Mouse (Mus musculus): Measurements from ENCODE around the gene Vps4a.
"Not testable (repeated sequence)": the region's sequence is repeated elsewhere in the genome, so short reads cannot be mapped to it uniquely, and the experiment has no call there.

The Vps4a gene

DNA sequence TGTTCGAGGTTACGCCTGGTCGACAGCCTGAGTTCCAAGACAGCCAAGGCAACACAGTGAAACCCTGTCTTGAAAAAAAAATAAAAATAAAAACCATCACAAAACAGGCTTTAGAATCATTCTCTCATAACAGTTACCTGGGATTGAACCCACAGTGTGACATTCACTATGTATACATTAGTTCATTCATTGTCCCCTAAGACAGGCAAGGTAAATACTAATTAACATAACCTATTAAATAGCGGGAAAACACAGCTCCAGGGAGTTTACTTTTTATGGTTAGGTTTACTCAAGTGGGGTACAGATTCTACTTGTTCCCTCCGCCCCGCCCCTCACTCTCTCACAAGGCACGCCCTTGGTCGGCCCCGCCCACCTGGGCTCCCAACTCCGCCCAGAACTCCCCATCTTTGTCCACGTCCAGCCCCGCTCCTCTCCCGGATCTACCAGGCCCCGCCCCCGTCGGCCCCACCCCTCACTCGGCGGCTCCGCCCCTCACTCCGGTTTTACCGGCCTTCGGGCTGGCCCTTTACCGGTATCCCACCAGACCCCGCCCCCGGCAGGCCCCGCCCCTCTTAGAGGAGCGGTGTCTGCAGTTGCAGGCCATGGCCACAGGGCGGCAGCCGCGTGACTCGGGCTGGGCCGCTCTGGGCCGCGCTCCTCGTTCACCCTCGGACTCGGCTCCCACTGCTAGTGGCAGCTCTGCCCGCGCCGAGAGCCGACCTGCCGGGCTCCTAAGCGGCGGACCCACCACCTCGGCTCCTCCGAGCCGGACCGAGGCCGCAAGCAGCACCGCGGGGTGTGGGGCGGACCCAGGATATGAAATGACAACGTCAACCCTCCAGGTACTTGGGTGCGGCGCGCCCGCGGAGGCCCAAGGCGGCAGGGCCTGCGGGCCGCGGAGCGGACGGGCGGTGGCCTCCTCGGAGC lies at the start of gene Vps4a:
TSS of gene Vps4a (plus strand) at position 573 of the 927 bp plus-strand sequence.
- Histone ChIP-seq H3K9me3 (ENCODE audit: low read length) (peaks cover 11% of the 10 kb centered on the region), H3K27me3 (ENCODE audit: insufficient read depth, low read length) (no peaks in the 10 kb centered on the region), H3K4me1 (replicated peaks; ENCODE audit: low read depth, low read length) (peaks cover 28% of the 10 kb centered on the region), H3K4me3 (replicated peaks; ENCODE audit: low read length) (peak within 1 kb of the TSS; percentile 94), H3K36me3 (ENCODE audit: insufficient read depth, low read length) (no peaks in the 10 kb centered on the region)
- TF ChIP-seq CTCF (conservative IDR thresholded peaks at IDR 0.05; ENCODE audit: low read length) (no peak), POU5F1 (IDR thresholded peaks at IDR 0.05; ENCODE audit: borderline replicate concordance, low read length) (no peak), NANOG (IDR thresholded peaks at IDR 0.05; ENCODE audit: borderline replicate concordance, low read length) (no peak)

DNA sequence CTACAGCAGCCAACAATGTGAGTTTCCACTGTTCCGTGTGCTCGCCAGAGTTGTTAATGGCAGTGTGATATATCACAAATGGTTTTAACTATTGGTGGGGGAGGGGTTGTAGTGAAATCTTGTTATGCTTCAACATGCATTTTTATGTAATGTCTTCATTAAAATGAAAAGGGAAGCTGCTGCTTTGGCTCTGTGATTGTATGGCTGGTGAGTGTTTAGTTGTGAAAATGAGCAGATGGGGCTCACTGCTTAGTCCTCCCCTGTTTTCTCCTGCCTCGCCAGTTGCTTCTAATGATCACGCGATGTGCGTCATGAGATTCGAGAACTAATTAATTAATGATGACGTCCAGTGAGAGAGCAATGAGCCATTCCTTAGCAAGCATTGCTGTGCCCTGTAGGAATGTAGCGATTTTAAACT lies 45.6 kb upstream of the Vps4a start:
- TF ChIP-seq POU5F1 (IDR thresholded peaks at IDR 0.05; ENCODE audit: borderline replicate concordance, low read length) (no peak), NANOG (IDR thresholded peaks at IDR 0.05; ENCODE audit: borderline replicate concordance, low read length) (no peak), CTCF (conservative IDR thresholded peaks at IDR 0.05; ENCODE audit: low read length) (no peak)
- H3K9me3 ChIP-seq (ENCODE audit: low read length), result no peaks in the 10 kb centered on the region
- H3K36me3 ChIP-seq (ENCODE audit: insufficient read depth, low read length), result peaks cover 87% of the 10 kb centered on the region
- peaks cover 42% of the 10 kb centered on the region for H3K4me1 ChIP-seq (replicated peaks; ENCODE audit: low read depth, low read length)
- H3K4me3 ChIP-seq (replicated peaks; ENCODE audit: low read length), result no peak overlapping the region
- no peaks in the 10 kb centered on the region for H3K27me3 ChIP-seq (ENCODE audit: insufficient read depth, low read length)

DNA sequence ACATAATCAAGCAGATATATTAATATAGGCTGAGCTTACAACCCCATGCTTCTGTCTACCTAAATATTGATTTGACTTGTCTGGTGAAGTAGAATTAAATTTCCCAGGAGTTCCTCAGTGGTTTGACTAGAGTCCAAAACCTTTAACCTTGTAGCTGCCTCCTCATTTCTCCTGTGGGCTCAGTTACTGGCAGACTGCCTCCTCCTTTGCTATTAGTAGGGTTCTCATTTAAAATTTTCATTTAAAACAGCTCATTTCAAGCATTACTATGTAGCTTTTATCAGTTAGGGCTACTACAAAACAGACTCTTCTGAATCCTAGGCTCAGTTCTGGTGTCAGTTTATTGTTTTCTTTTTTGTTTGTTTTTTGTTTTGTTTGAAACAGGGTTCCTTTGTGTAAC lies 45.1 kb upstream of the Vps4a start:
- peaks cover 87% of the 10 kb centered on the region for H3K36me3 ChIP-seq (ENCODE audit: insufficient read depth, low read length)
- no peaks in the 10 kb centered on the region for H3K9me3 ChIP-seq (ENCODE audit: low read length)
- TF ChIP-seq CTCF (conservative IDR thresholded peaks at IDR 0.05; ENCODE audit: low read length) (no peak), NANOG (IDR thresholded peaks at IDR 0.05; ENCODE audit: borderline replicate concordance, low read length) (no peak), POU5F1 (IDR thresholded peaks at IDR 0.05; ENCODE audit: borderline replicate concordance, low read length) (no peak)
- peaks cover 42% of the 10 kb centered on the region for H3K4me1 ChIP-seq (replicated peaks; ENCODE audit: low read depth, low read length)
- no peak overlapping the region for H3K4me3 ChIP-seq (replicated peaks; ENCODE audit: low read length)
- no peaks in the 10 kb centered on the region for H3K27me3 ChIP-seq (ENCODE audit: insufficient read depth, low read length)

DNA sequence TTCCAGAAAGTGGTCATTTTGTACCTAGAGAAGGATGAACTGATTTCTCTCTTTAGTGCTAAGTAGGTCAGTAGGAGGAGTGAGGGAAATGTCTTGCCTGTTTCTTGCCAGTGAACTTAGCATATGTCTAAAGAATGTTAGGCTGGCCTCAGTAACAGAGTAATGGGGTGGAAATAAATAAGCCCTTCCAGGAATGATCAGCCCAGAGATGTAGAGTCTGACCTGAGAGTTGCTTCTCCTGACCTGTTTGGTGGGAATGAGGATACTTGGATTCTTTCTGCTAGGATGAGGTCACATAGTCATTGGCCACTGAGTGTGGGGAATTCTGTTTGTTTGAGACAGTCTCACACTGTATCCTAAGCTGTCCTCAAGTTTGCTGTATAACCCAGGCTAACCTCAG lies 43.5 kb upstream of the Vps4a start:
- TF ChIP-seq CTCF (conservative IDR thresholded peaks at IDR 0.05; ENCODE audit: low read length) (no peak), POU5F1 (IDR thresholded peaks at IDR 0.05; ENCODE audit: borderline replicate concordance, low read length) (no peak), NANOG (IDR thresholded peaks at IDR 0.05; ENCODE audit: borderline replicate concordance, low read length) (no peak)
- Histone ChIP-seq H3K27me3 (ENCODE audit: insufficient read depth, low read length) (no peaks in the 10 kb centered on the region), H3K9me3 (ENCODE audit: low read length) (no peaks in the 10 kb centered on the region), H3K4me3 (replicated peaks; ENCODE audit: low read length) (no peak overlapping the region), H3K36me3 (ENCODE audit: insufficient read depth, low read length) (peaks cover 87% of the 10 kb centered on the region), H3K4me1 (replicated peaks; ENCODE audit: low read depth, low read length) (peaks cover 42% of the 10 kb centered on the region)

DNA sequence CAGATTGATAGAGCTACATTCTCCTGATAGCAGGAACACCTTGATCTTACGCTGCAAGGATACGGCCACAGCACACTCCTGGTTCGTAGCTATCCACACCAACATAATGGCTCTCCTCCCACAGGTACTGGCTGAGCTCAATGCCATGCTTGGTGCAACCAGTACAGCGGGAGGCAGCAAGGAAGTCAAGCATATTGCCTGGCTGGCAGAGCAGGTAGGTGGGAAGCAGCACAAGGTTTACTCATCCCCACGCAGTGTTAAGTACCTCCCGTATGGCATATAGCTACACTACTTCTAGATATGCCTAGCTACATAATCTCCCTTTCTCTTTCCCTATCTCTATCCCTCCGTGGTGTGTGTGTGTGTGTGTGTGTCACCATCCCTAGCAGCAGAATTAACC lies 39.6 kb upstream of the Vps4a start:
- H3K9me3 ChIP-seq (ENCODE audit: low read length), result no peaks in the 10 kb centered on the region
- peaks cover 83% of the 10 kb centered on the region for H3K36me3 ChIP-seq (ENCODE audit: insufficient read depth, low read length)
- TF ChIP-seq CTCF (conservative IDR thresholded peaks at IDR 0.05; ENCODE audit: low read length), result no peak
- no peak for TF ChIP-seq POU5F1 (IDR thresholded peaks at IDR 0.05; ENCODE audit: borderline replicate concordance, low read length)
- no peak for TF ChIP-seq NANOG (IDR thresholded peaks at IDR 0.05; ENCODE audit: borderline replicate concordance, low read length)
- no peaks in the 10 kb centered on the region for H3K27me3 ChIP-seq (ENCODE audit: insufficient read depth, low read length)
- no peak overlapping the region for H3K4me3 ChIP-seq (replicated peaks; ENCODE audit: low read length)
- peaks cover 23% of the 10 kb centered on the region for H3K4me1 ChIP-seq (replicated peaks; ENCODE audit: low read depth, low read length)

DNA sequence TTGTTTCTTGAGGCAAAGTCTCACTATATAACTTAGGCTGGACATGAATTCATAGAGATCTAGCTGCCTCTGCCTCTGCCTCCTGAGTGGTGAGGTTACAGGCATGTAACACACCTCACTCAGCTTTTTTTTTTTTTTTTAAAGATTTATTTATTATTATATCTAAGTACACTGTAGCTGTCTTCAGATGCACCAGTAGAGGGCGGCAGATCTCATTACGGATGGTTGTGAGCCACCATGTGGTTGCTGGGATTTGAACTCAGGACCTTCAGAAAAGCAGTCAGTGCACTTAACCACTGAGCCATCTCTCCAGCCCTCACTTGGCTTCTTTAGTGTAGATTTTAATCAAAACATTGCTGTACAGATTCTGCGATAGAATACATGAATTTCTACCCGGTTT lies 34.7 kb upstream of the Vps4a start:
- H3K4me1 ChIP-seq (replicated peaks; ENCODE audit: low read depth, low read length); H3K9me3 ChIP-seq (ENCODE audit: low read length); H3K27me3 ChIP-seq (ENCODE audit: insufficient read depth, low read length); H3K4me3 ChIP-seq (replicated peaks; ENCODE audit: low read length): not testable (repeated sequence)
- H3K36me3 ChIP-seq (ENCODE audit: insufficient read depth, low read length), result peaks cover 88% of the 10 kb centered on the region
- TF ChIP-seq CTCF (conservative IDR thresholded peaks at IDR 0.05; ENCODE audit: low read length), result peak; percentile 33; the same call in 1 of the 2 replicates

DNA sequence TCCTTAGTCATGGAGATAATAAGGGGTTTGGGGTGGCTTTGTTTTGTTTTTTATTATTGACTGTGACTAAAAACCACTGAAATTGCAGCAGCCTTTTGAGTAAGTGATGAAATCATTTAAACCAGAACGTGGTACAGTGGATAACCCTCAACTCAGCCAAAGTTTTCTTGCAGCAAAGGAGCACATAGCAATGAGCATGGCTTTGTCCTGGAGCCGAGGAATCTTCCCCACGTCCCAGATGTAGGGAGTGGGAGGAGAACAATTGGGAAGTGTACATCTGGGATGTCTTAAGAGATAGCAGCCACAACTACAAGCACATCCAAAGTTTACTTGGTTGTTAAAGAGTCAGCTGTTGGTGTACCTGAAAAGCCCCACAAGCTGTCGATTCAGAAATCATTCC lies 33.6 kb upstream of the Vps4a start:
- H3K27me3 ChIP-seq (ENCODE audit: insufficient read depth, low read length), result no peaks in the 10 kb centered on the region

DNA sequence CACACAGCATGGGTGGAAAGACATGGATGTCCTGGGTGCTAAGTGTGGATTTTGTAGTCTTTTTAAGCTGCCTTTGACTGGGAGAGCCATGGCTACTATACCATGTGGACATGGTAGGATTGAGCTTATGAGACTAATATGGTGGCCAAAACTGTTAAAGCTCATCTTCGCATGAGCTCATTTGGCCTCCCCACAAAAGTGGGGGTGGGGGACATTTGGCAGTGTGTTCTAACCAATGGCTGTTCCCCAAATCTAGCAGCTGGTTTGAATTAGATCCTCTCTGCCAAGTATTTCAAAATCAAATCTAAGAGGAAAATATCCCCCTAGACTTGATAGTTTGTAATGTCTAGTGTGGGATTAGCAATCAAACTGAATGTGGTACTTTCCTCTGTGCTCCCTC lies 32.0 kb upstream of the Vps4a start:
- H3K27me3 ChIP-seq (ENCODE audit: insufficient read depth, low read length), result no peaks in the 10 kb centered on the region
- TF ChIP-seq CTCF (conservative IDR thresholded peaks at IDR 0.05; ENCODE audit: low read length), result no peak
- H3K4me1 ChIP-seq (replicated peaks; ENCODE audit: low read depth, low read length), result peaks cover 10% of the 10 kb centered on the region
- no peaks in the 10 kb centered on the region for H3K9me3 ChIP-seq (ENCODE audit: low read length)
- no peak overlapping the region for H3K4me3 ChIP-seq (replicated peaks; ENCODE audit: low read length)
- H3K36me3 ChIP-seq (ENCODE audit: insufficient read depth, low read length), result peaks cover 87% of the 10 kb centered on the region

More for the DNA sequence above, 33.6 kb upstream of the Vps4a start:
- H3K4me3 ChIP-seq (replicated peaks; ENCODE audit: low read length), result no peak overlapping the region
- TF ChIP-seq POU5F1 (IDR thresholded peaks at IDR 0.05; ENCODE audit: borderline replicate concordance, low read length), result no peak
- no peak for TF ChIP-seq NANOG (IDR thresholded peaks at IDR 0.05; ENCODE audit: borderline replicate concordance, low read length)
- no peak for TF ChIP-seq CTCF (conservative IDR thresholded peaks at IDR 0.05; ENCODE audit: low read length)
- H3K9me3 ChIP-seq (ENCODE audit: low read length), result no peaks in the 10 kb centered on the region
- peaks cover 9% of the 10 kb centered on the region for H3K4me1 ChIP-seq (replicated peaks; ENCODE audit: low read depth, low read length)
- peaks cover 85% of the 10 kb centered on the region for H3K36me3 ChIP-seq (ENCODE audit: insufficient read depth, low read length)

DNA sequence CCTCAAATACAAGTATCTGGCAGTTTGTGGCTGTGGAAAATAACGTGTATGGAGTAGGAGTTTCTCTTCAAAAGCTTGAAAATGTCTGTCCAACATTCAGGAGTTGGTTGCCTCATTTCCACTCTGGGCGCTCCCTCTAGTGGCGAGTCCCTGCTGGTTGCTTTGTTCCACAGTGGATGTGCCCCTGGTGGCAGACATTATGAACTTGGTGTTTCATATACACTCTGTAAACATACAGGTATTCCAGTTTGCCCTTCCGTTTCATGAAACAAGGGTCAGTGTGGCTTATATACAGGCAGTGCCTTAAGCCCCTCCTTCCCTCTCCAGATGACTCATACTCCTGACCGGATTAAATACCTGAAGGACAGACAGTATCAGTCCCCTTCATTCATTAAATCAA lies 28.5 kb upstream of the Vps4a start:
- Histone ChIP-seq H3K36me3 (ENCODE audit: insufficient read depth, low read length) (peaks cover 93% of the 10 kb centered on the region), H3K9me3 (ENCODE audit: low read length) (no peaks in the 10 kb centered on the region), H3K27me3 (ENCODE audit: insufficient read depth, low read length) (no peaks in the 10 kb centered on the region), H3K4me1 (replicated peaks; ENCODE audit: low read depth, low read length) (peaks cover 18% of the 10 kb centered on the region), H3K4me3 (replicated peaks; ENCODE audit: low read length) (no peak overlapping the region)
- TF ChIP-seq CTCF (conservative IDR thresholded peaks at IDR 0.05; ENCODE audit: low read length), result peak; percentile 86
- no peak for TF ChIP-seq POU5F1 (IDR thresholded peaks at IDR 0.05; ENCODE audit: borderline replicate concordance, low read length)
